Mouse (Mus musculus) limb, embryonic 11.5 days (tissue): ENCODE measurements around the gene Ksr1. TPM values are rescaled to one million over a fixed set of nuclear protein-coding genes. Genes with fewer than 3 reads are reported as not detected.
A peak's percentile ranks its signal among the peaks of the same experiment; 100 is the strongest.

ENCODE experiments used
- ATAC-seq: fragments of 200-750 bp; cut with Nextera tagmentation; 2 replicates; pipeline ENCODE4 v1.8.0; 2017; ENCODE audit warnings: low read depth; ENCODE audit not compliant: insufficient number of reproducible peaks, low FRiP score, low TSS enrichment
- DNase-seq: peaks from one replicate; pipeline ENCODE4 v3.0.0-alpha.2; 2015; ENCODE audit warnings: low spot score
- H3K27ac ChIP-seq: fragments of 300-500 bp; sonication (generic); replicated peaks from 2 replicates; pipeline ENCODE4 v1.5.1; 2014; ENCODE audit warnings: low read depth, mild to moderate bottlenecking, low read length
- H3K27me3 ChIP-seq: fragments of 300-500 bp; sonication (generic); 2 replicates; pipeline ENCODE4 v1.6.1; 2014; ENCODE audit warnings: mild to moderate bottlenecking, low read length, mixed read lengths; ENCODE audit not compliant: control insufficient read depth, insufficient read depth
- H3K36me3 ChIP-seq: fragments of 300-500 bp; sonication (generic); 2 replicates; pipeline ENCODE4 v1.6.1; 2014; ENCODE audit warnings: mild to moderate bottlenecking, low read length, moderate library complexity, mixed read lengths; ENCODE audit not compliant: control insufficient read depth, insufficient read depth
- H3K4me1 ChIP-seq: fragments of 300-500 bp; sonication (generic); 2 replicates; pipeline ENCODE4 v1.6.1; 2014; ENCODE audit warnings: low read length, mixed read lengths; ENCODE audit not compliant: control insufficient read depth, insufficient read depth
- H3K4me2 ChIP-seq: fragments of 300-500 bp; sonication (generic); 2 replicates; pipeline ENCODE4 v1.6.1; 2014; ENCODE audit warnings: low read depth, mild to moderate bottlenecking, moderate library complexity; ENCODE audit not compliant: severe bottlenecking
- H3K4me3 ChIP-seq: fragments of 300-500 bp; sonication (generic); 2 replicates; pipeline ENCODE4 v1.5.1; 2014; ENCODE audit warnings: low read depth, low read length
- H3K9ac ChIP-seq: fragments of 300-500 bp; sonication (generic); 2 replicates; pipeline ENCODE4 v1.6.1; 2014; ENCODE audit warnings: mild to moderate bottlenecking, low read length
- H3K9me3 ChIP-seq: fragments of 300-500 bp; sonication (generic); 2 replicates; pipeline ENCODE4 v1.6.1; 2016; ENCODE audit warnings: low read length; ENCODE audit not compliant: control insufficient read depth
- WGBS: fragments of 180-500 bp; shearing (Covaris S2); extraction: QIAGEN DNeasy Blood & Tissue Kit; methylation state at CpG from one replicate; pipeline ENCODE4 v1.1.7; 2014; 5-methylcytosine and 5-hydroxymethylcytosine counted together
- polyA plus RNA-seq: library from polyadenylated mRNA; unstranded; fragments of >200 nt; fragmentation: Nextera tagmentation; extraction: Ambion mirVana; gene quantifications from 2 replicates; pipeline ENCODE4 v1.2.1, GENCODE M21; 2014

Ksr1 gene
- polyA plus RNA-seq, 1 experiment from 2014 or later: 2.2 TPM

- H3K9ac ChIP-seq: no peak overlapping the region
- WGBS: 60% methylated on average over 4 of the region's 4 CpGs
Observed at GRCm38 (mm10) chr11:79157729-79158128, 11.5 kb upstream of the Ksr1 start.

GRCm38 (mm10) chr11:79155348-79155747 is 9.1 kb upstream of the Ksr1 start:
- H3K27me3 ChIP-seq: no peaks in the 10 kb centered on the region
- no peak for ATAC-seq
- 74% methylated on average over 6 of the region's 6 CpGs for WGBS

More at GRCm38 (mm10) chr11:79157729-79158128, 11.5 kb upstream of the Ksr1 start:
- Histone ChIP-seq H3K4me1 (no peaks in the 10 kb centered on the region), H3K4me2 (no peak overlapping the region), H3K27me3 (no peaks in the 10 kb centered on the region), H3K36me3 (no peaks in the 10 kb centered on the region), H3K27ac (no peak overlapping the region), H3K9me3 (no peaks in the 10 kb centered on the region), H3K4me3 (no peak overlapping the region)
- DNase-seq: no peak
- no peak for ATAC-seq

GRCm38 (mm10) chr11:79152696-79153095 is 6.5 kb upstream of the Ksr1 start:
- 66% methylated on average over 5 of the region's 5 CpGs for WGBS
- Histone ChIP-seq H3K27me3 (no peaks in the 10 kb centered on the region), H3K4me1 (no peaks in the 10 kb centered on the region), H3K9me3 (no peaks in the 10 kb centered on the region), H3K4me3 (no peak overlapping the region), H3K36me3 (no peaks in the 10 kb centered on the region), H3K4me2 (no peak overlapping the region), H3K27ac (no peak overlapping the region), H3K9ac (0 out of 2 replicates have a peak overlapping the region, but pooled peaks have one; percentile 9)
- ATAC-seq (no peak), DNase-seq (no peak)

More at GRCm38 (mm10) chr11:79155348-79155747, 9.1 kb upstream of the Ksr1 start:
- Histone ChIP-seq H3K4me1 (no peaks in the 10 kb centered on the region), H3K36me3 (no peaks in the 10 kb centered on the region), H3K4me2 (no peak overlapping the region), H3K4me3 (no peak overlapping the region), H3K9ac (no peak overlapping the region), H3K27ac (no peak overlapping the region), H3K9me3 (no peaks in the 10 kb centered on the region)
- no peak for DNase-seq

GRCm38 (mm10) chr11:79151874-79152273 is 5.7 kb upstream of the Ksr1 start:
- DNase-seq (no peak), ATAC-seq (no peak)
- Histone ChIP-seq H3K4me3 (no peak overlapping the region), H3K9ac (no peak overlapping the region), H3K27me3 (no peaks in the 10 kb centered on the region), H3K36me3 (no peaks in the 10 kb centered on the region), H3K27ac (no peak overlapping the region), H3K4me1 (no peaks in the 10 kb centered on the region), H3K9me3 (no peaks in the 10 kb centered on the region), H3K4me2 (no peak overlapping the region)
- 82% methylated on average over 7 of the region's 7 CpGs for WGBS

- DNase-seq (no peak), ATAC-seq (no peak)
- H3K9me3 ChIP-seq: no peaks in the 10 kb centered on the region
- H3K4me2 ChIP-seq: no peak overlapping the region
- no peaks in the 10 kb centered on the region for H3K4me1 ChIP-seq
- H3K9ac ChIP-seq: no peak overlapping the region
- no peak overlapping the region for H3K4me3 ChIP-seq
- no peaks in the 10 kb centered on the region for H3K27me3 ChIP-seq
- 79% methylated on average over 3 of the region's 3 CpGs for WGBS
- H3K36me3 ChIP-seq: no peaks in the 10 kb centered on the region
- H3K27ac ChIP-seq: no peak overlapping the region
Observed at GRCm38 (mm10) chr11:79150301-79150700, 4.1 kb upstream of the Ksr1 start.

- no peak for ATAC-seq
Observed at GRCm38 (mm10) chr11:79149295-79149694, 3.1 kb upstream of the Ksr1 start.

GRCm38 (mm10) chr11:79148783-79149182 is 2.6 kb upstream of the Ksr1 start:
- Histone ChIP-seq H3K4me1 (0 out of 2 replicates have a peak, but pooled peaks cover 2% of the 10 kb centered on the region), H3K4me3 (no peak overlapping the region), H3K27me3 (no peaks in the 10 kb centered on the region), H3K27ac (no peak overlapping the region), H3K36me3 (no peaks in the 10 kb centered on the region), H3K9me3 (no peaks in the 10 kb centered on the region), H3K9ac (no peak overlapping the region), H3K4me2 (no peak overlapping the region)
- no peak for ATAC-seq
- no peak for DNase-seq
- 89% methylated on average over 4 of the region's 4 CpGs for WGBS

More at GRCm38 (mm10) chr11:79149295-79149694, 3.1 kb upstream of the Ksr1 start:
- Histone ChIP-seq H3K4me2 (no peak overlapping the region), H3K9ac (no peak overlapping the region), H3K27ac (no peak overlapping the region), H3K36me3 (no peaks in the 10 kb centered on the region), H3K27me3 (no peaks in the 10 kb centered on the region), H3K9me3 (no peaks in the 10 kb centered on the region), H3K4me3 (no peak overlapping the region), H3K4me1 (0 out of 2 replicates have a peak, but pooled peaks cover 2% of the 10 kb centered on the region)
- no peak for DNase-seq
- 86% methylated on average over 4 of the region's 4 CpGs for WGBS

GRCm38 (mm10) chr11:79145283-79146265 is 633 bp downstream of the Ksr1 start:
- H3K9ac ChIP-seq: peak overlapping the region; percentile 87
- peak overlapping the region; percentile 81 for H3K4me3 ChIP-seq
- peak; percentile 67 for DNase-seq
- peak overlapping the region; percentile 71 for H3K4me2 ChIP-seq
- H3K27ac ChIP-seq: peak overlapping the region; percentile 80
- ATAC-seq: no peak
- no peaks in the 10 kb centered on the region for H3K27me3 ChIP-seq
- WGBS: under 1% methylated on average over 59 of the region's 62 CpGs
- H3K36me3 ChIP-seq: no peaks in the 10 kb centered on the region
- H3K4me1 ChIP-seq: peaks cover 12% of the 10 kb centered on the region
- H3K9me3 ChIP-seq: no peaks in the 10 kb centered on the region
